ENCODE assay signal across 10 mouse cellular contexts in the genomic region with DNA sequence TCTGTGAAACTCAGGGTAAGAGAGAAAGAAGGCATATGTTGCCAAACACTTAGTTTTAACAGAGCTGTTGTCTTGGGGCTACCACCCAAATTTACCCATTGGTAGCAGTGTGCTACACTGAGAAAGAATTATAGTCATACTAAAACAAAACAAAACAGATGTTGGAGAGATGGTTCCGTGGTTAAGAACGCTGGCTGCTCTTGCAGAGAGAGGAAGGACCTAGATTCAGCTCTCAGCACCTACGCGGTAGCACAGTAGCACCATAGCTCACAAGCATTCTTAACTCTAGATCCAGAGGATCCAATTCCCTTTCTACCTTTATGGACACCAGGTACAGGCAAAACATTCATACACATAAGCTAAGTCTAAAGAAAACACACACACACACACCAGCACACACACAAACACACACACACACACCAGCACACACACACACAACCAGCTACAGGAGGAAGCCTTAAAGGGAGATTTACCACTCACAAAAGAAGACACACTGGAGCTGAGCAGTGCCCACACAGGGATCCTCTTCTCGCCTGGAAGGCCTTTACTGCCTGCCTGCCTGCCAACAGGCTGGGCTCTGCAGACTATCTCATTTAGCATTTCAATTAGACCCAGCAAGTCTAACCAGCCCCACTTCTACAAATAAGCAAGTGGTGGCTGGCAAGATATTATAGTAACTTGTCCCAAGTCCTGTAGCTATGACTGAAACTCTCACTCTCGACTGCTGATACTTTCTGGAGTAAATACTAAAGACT. TPM values are rescaled to one million over a fixed set of nuclear protein-coding genes. Genes with fewer than 3 reads are reported as not detected.
DNase-seq lines count a peak whose midpoint lies in the region; ATAC-seq and TF ChIP-seq lines count a peak whose summit lies in the region.
"Had no signal": no experiment of that assay in that cellular context is flagged by ENCODE, and none has a peak within 500 bp of the region (broad histone marks: within the 10 kb centered on the region; RNA-seq: fewer than 3 reads in every experiment).

No protein-coding gene starts in this region.

- no peaks in the 10 kb centered on the region for H3K9me3 ChIP-seq in hindbrain, embryonic 16.5 days (ENCODE audit: control insufficient read depth, low read length)
- H3K9me3 ChIP-seq in hindbrain, embryonic 14.5 days (ENCODE audit: control insufficient read depth, low read length): no peaks in the 10 kb centered on the region
- no peaks in the 10 kb centered on the region for H3K9me3 ChIP-seq in forebrain, embryonic 11.5 days (ENCODE audit: control insufficient read depth, low read length)

- 76% methylated on average over 6 of the region's 6 CpGs for WGBS in hindbrain, embryonic 16.5 days
- 74% methylated on average over 6 of the region's 6 CpGs for WGBS in hindbrain, embryonic 14.5 days
- WGBS in kidney, adult 2 months: 69% methylated on average over 6 of the region's 6 CpGs
- WGBS in forebrain, embryonic 11.5 days: 74% methylated on average over 6 of the region's 6 CpGs

- DNase-seq in hindbrain, embryonic 14.5 days (ENCODE audit: low spot score): no peak
- peak; percentile 36 to 37 for DNase-seq in B cell, adult 2 months
- DNase-seq in brain, embryonic 14.5 days (ENCODE audit: low read depth): peak; percentile 22
- peak; percentile 57 for DNase-seq in naive thymus-derived CD4-positive, alpha-beta T cell, adult 2 months (ENCODE audit: low read depth)
- DNase-seq in urinary bladder, postnatal 10 days (ENCODE audit: low spot score): no peak
- no peak for DNase-seq in kidney, adult 2 months
- no peak for DNase-seq in forebrain, embryonic 11.5 days (ENCODE audit: low spot score)
- DNase-seq: cerebellum, adult 8-10 months; lung, adult 2 months had no signal

- ATAC-seq in hindbrain, embryonic 16.5 days: peak; percentile 60; the same call in 1 of the 2 replicates
- no peak for ATAC-seq in hindbrain, embryonic 14.5 days (ENCODE audit: low FRiP score)
- no peak for ATAC-seq in forebrain, embryonic 11.5 days (replicated peaks; ENCODE audit: low FRiP score)

- no peaks in the 10 kb centered on the region for H3K36me3 ChIP-seq in hindbrain, embryonic 16.5 days (ENCODE audit: control insufficient read depth, insufficient read depth, low read length)
- no peaks in the 10 kb centered on the region for H3K36me3 ChIP-seq in hindbrain, embryonic 14.5 days (replicated peaks; ENCODE audit: control insufficient read depth, insufficient read depth)
- H3K36me3 ChIP-seq in kidney, adult 2 months (ENCODE audit: control insufficient read depth, insufficient read depth, low read length): no peaks in the 10 kb centered on the region
- no peaks in the 10 kb centered on the region for H3K36me3 ChIP-seq in forebrain, embryonic 11.5 days (ENCODE audit: control insufficient read depth, insufficient read depth, low read length)

- TF ChIP-seq POLR2A in brain, embryonic 14.5 days (IDR thresholded peaks at IDR 0.05; ENCODE audit: borderline replicate concordance, extremely low read depth, insufficient read depth, insufficient read length, poor library complexity, severe bottlenecking): no peak
- TF ChIP-seq POLR2A in kidney, adult 2 months (IDR thresholded peaks at IDR 0.05; ENCODE audit: low read depth, low read length): no peak

- H3K27me3 ChIP-seq in hindbrain, embryonic 16.5 days (replicated peaks; ENCODE audit: control insufficient read depth, insufficient read depth, low read length): no peaks in the 10 kb centered on the region
- H3K27me3 ChIP-seq in hindbrain, embryonic 14.5 days (ENCODE audit: control insufficient read depth, insufficient read depth, low read length): no peaks in the 10 kb centered on the region
- no peaks in the 10 kb centered on the region for H3K27me3 ChIP-seq in kidney, adult 2 months (replicated peaks; ENCODE audit: control insufficient read depth, insufficient read depth, low read length)
- no peaks in the 10 kb centered on the region for H3K27me3 ChIP-seq in forebrain, embryonic 11.5 days (ENCODE audit: control insufficient read depth, insufficient read depth, low read length)

- H3K4me3 ChIP-seq in hindbrain, embryonic 16.5 days (ENCODE audit: low read length): no peak overlapping the region
- H3K4me3 ChIP-seq in hindbrain, embryonic 14.5 days (replicated peaks; ENCODE audit: low read length): no peak overlapping the region
- no peak overlapping the region for H3K4me3 ChIP-seq in kidney, adult 2 months (ENCODE audit: insufficient read depth, low read depth, low read length)
- H3K4me3 ChIP-seq in forebrain, embryonic 11.5 days (ENCODE audit: low read depth, low read length): no peak overlapping the region

- no peak overlapping the region for H3K4me2 ChIP-seq in hindbrain, embryonic 16.5 days (ENCODE audit: low read length)
- no peak overlapping the region for H3K4me2 ChIP-seq in hindbrain, embryonic 14.5 days (replicated peaks)
- H3K4me2 ChIP-seq in forebrain, embryonic 11.5 days (ENCODE audit: low read depth, low read length, severe bottlenecking): no peak overlapping the region

- H3K27ac ChIP-seq in hindbrain, embryonic 16.5 days (ENCODE audit: low read depth, low read length): no peak overlapping the region
- no peak overlapping the region for H3K27ac ChIP-seq in hindbrain, embryonic 14.5 days
- H3K27ac ChIP-seq in kidney, adult 2 months (ENCODE audit: insufficient read depth, low read depth, low read length): no peak overlapping the region
- no peak overlapping the region for H3K27ac ChIP-seq in forebrain, embryonic 11.5 days (ENCODE audit: low read depth, low read length)

- no peak for TF ChIP-seq CTCF in brain, embryonic 14.5 days (IDR thresholded peaks at IDR 0.05; ENCODE audit: borderline replicate concordance, extremely low read depth, insufficient read depth, insufficient read length)
- no peak for TF ChIP-seq CTCF in kidney, adult 2 months (conservative IDR thresholded peaks at IDR 0.05; ENCODE audit: insufficient read depth, insufficient read length, low read depth, low read length)

- no peak overlapping the region for H3K9ac ChIP-seq in hindbrain, embryonic 16.5 days (ENCODE audit: low read depth, low read length)
- H3K9ac ChIP-seq in hindbrain, embryonic 14.5 days: no peak overlapping the region
- H3K9ac ChIP-seq in forebrain, embryonic 11.5 days (ENCODE audit: low read length): no peak overlapping the region

- H3K4me1 ChIP-seq in hindbrain, embryonic 16.5 days (ENCODE audit: control insufficient read depth, insufficient read depth, low read depth, low read length): peaks cover 2% of the 10 kb centered on the region; the same call in 1 of the 2 replicates
- H3K4me1 ChIP-seq in hindbrain, embryonic 14.5 days (replicated peaks; ENCODE audit: control insufficient read depth, insufficient read depth, low read length): no peaks in the 10 kb centered on the region
- peaks cover 7% of the 10 kb centered on the region for H3K4me1 ChIP-seq in kidney, adult 2 months (ENCODE audit: control insufficient read depth, insufficient read depth, low read length)
- H3K4me1 ChIP-seq in forebrain, embryonic 11.5 days (replicated peaks; ENCODE audit: control insufficient read depth, insufficient read depth, low read length): no peaks in the 10 kb centered on the region

RNA-seq across cellular contexts. Expression of gene Jak1, which starts 20.6 kb away (rescaled TPM):
- polyA plus RNA-seq in hindbrain, embryonic 16.5 days (2015; fragmentation: Nextera tagmentation; extraction: Ambion mirVana): 89.4 and 103 TPM in 2 replicates
- 100 and 112 TPM in 2 replicates for polyA plus RNA-seq in hindbrain, embryonic 14.5 days (2014; fragmentation: Nextera tagmentation; extraction: Ambion mirVana)
- 33.2 and 50.2 TPM in 2 replicates for polyA plus RNA-seq in brain, embryonic 14.5 days (2012; rRNA removed)
- polyA plus RNA-seq in kidney, adult 2 months (2012; rRNA removed): 38.5 and 46.5 TPM in 2 replicates
- polyA plus RNA-seq in forebrain, embryonic 11.5 days (2014; fragmentation: Nextera tagmentation; extraction: Ambion mirVana): 46.6 and 46.7 TPM in 2 replicates

Comparison
In these comparisons a context has a peak if more than half of its experiments do, and no peak if none do; other contexts are left out.
1. DNase-seq: peak in B cell, adult 2 months (2 of 2), brain, embryonic 14.5 days (single experiment) and naive thymus-derived CD4-positive, alpha-beta T cell, adult 2 months (single experiment); none in hindbrain, embryonic 14.5 days (single experiment), urinary bladder, postnatal 10 days (single experiment), kidney, adult 2 months (single experiment) and forebrain, embryonic 11.5 days (single experiment).